Mouse (Mus musculus): Measurements from ENCODE around the gene Lgals4. TPM values are rescaled to one million over a fixed set of nuclear protein-coding genes. Genes with fewer than 3 reads are reported as not detected.

The Lgals4 gene
- total RNA-seq, 1 experiment from 2014 or later, result 3.9 TPM

Other genes starting within 250 kb of the Lgals4 start
- gene Samd4b, start 235.7 kb upstream of the Lgals4 start, total RNA-seq (2017), result 4.6 and 5.4 TPM in 2 replicates
- gene Pak4, start 235.7 kb upstream of the Lgals4 start, total RNA-seq (2017), result 5.9 and 7.5 TPM in 2 replicates
- not detected in 2 replicates for gene Acp7, start 202.5 kb upstream of the Lgals4 start, total RNA-seq (2017)
- not detected in 2 replicates for gene Fbxo27, start 141.0 kb upstream of the Lgals4 start, total RNA-seq (2017)
- gene Fbxo17, start 117.0 kb upstream of the Lgals4 start, total RNA-seq (2017), result 2.1 and 4.1 TPM in 2 replicates
- gene Mrps12, start 92.0 kb upstream of the Lgals4 start, total RNA-seq (2017), result 37.4 and 42.2 TPM in 2 replicates
- 8.7 and 14.2 TPM in 2 replicates for gene Sars2, start 91.9 kb upstream of the Lgals4 start, total RNA-seq (2017)
- gene Ccer2, start 77.7 kb upstream of the Lgals4 start, total RNA-seq (2017), result not detected in 2 replicates
- 24.5 and 24.9 TPM in 2 replicates for gene Sirt2, start 67.1 kb upstream of the Lgals4 start, total RNA-seq (2017)
- 11.3 and 11.6 TPM in 2 replicates for gene Nfkbib, start 66.3 kb upstream of the Lgals4 start, total RNA-seq (2017)
- gene Rinl, start 44.9 kb upstream of the Lgals4 start, total RNA-seq (2017), result 23.4 and 35.6 TPM in 2 replicates
- 340 and 385 TPM in 2 replicates for gene Hnrnpl, start 25.3 kb upstream of the Lgals4 start, total RNA-seq (2017)
- gene Ech1, start 8.6 kb upstream of the Lgals4 start, total RNA-seq (2017), result 94.7 and 95.7 TPM in 2 replicates
- 0.82 TPM in 1 of 2 replicates, not detected in the other for gene Lgals7, start 30.0 kb downstream of the Lgals4 start, total RNA-seq (2017)
- gene Capn12, start 47.6 kb downstream of the Lgals4 start, total RNA-seq (2017), result 0.37 and 0.87 TPM in 2 replicates
- gene Actn4, start 128.5 kb downstream of the Lgals4 start, total RNA-seq (2017), result 42.6 and 76.9 TPM in 2 replicates
- gene Eif3k, start 148.0 kb downstream of the Lgals4 start, total RNA-seq (2017), result 417 and 491 TPM in 2 replicates
- gene Map4k1, start 148.2 kb downstream of the Lgals4 start, total RNA-seq (2017), result 65.8 and 72.9 TPM in 2 replicates

Measured in common myeloid progenitor, adult 5-6 weeks (primary cell).